Mouse (Mus musculus): ENCODE results near the gene Ywhaq. TPM values are rescaled to one million over a fixed set of nuclear protein-coding genes. Genes with fewer than 3 reads are reported as not detected.

Ywhaq gene
- total RNA-seq, 2 experiments from 2014 or later = 18.7 to 28.8 TPM

Other genes with a start within 250 kb of the Ywhaq start
- gene Cpsf3, start 132.2 kb downstream of the Ywhaq start, total RNA-seq (2021) = 10 to 100 TPM; 16.5 to 18.6 TPM
- 10 to 100 TPM; 37.8 to 38.8 TPM for gene Itgb1bp1, start 131.4 kb downstream of the Ywhaq start, total RNA-seq (2021)
- 1 to 10 TPM; 3.3 to 5.3 TPM for gene Iah1, start 101.2 kb downstream of the Ywhaq start, total RNA-seq (2021)
- gene Adam17, start 44.0 kb downstream of the Ywhaq start, total RNA-seq (2021) = 10 to 100 TPM; 17.1 to 18.7 TPM

Data from gastrocnemius, adult 18-20 months (tissue).